Mouse (Mus musculus) intestine, embryonic 16.5 days (tissue): ENCODE results near the gene S100a4. TPM values are rescaled to one million over a fixed set of nuclear protein-coding genes. Genes with fewer than 3 reads are reported as not detected.
A peak's percentile ranks its signal among the peaks of the same experiment; 100 is the strongest.

Source experiments
- ATAC-seq: fragments of 200-750 bp; cut with Nextera tagmentation; 2 replicates; pipeline ENCODE4 v1.8.0; 2017; ENCODE audit warnings: moderate TSS enrichment, moderate library complexity
- H3K27ac ChIP-seq: fragments of 300-500 bp; sonication (generic); 2 replicates; pipeline ENCODE4 v1.5.1; 2014; ENCODE audit warnings: mild to moderate bottlenecking, low read length
- H3K27me3 ChIP-seq: fragments of 300-500 bp; sonication (generic); replicated peaks from 2 replicates; pipeline ENCODE4 v1.6.1; 2014; ENCODE audit warnings: low read length, control low read depth, mixed read lengths; ENCODE audit not compliant: control insufficient read depth, insufficient read depth
- H3K36me3 ChIP-seq: fragments of 300-500 bp; sonication (generic); 2 replicates; pipeline ENCODE4 v1.6.1; 2014; ENCODE audit warnings: low read length, control low read depth; ENCODE audit not compliant: control insufficient read depth, insufficient read depth
- H3K4me1 ChIP-seq: fragments of 300-500 bp; sonication (generic); 2 replicates; pipeline ENCODE4 v1.6.1; 2014; ENCODE audit warnings: low read length, control low read depth, mixed read lengths; ENCODE audit not compliant: control insufficient read depth, insufficient read depth
- H3K4me2 ChIP-seq: fragments of 300-500 bp; sonication (generic); 2 replicates; pipeline ENCODE4 v1.6.1; 2014; ENCODE audit warnings: low read depth, low read length, control low read depth
- H3K4me3 ChIP-seq: fragments of 300-500 bp; sonication (generic); 2 replicates; pipeline ENCODE4 v1.5.1; 2014; ENCODE audit warnings: mild to moderate bottlenecking, low read length
- H3K9ac ChIP-seq: fragments of 300-500 bp; sonication (generic); 2 replicates; pipeline ENCODE4 v1.6.1; 2014; ENCODE audit warnings: low read depth, low read length
- H3K9me3 ChIP-seq: fragments of 300-500 bp; sonication (generic); 2 replicates; pipeline ENCODE4 v1.6.1; 2016; ENCODE audit warnings: low read length, control low read depth; ENCODE audit not compliant: control insufficient read depth
- WGBS: fragments of 180-500 bp; shearing (Covaris S2); extraction: QIAGEN DNeasy Blood & Tissue Kit; methylation state at CpG from one replicate; pipeline ENCODE4 v1.1.7; 2014; 5-methylcytosine and 5-hydroxymethylcytosine counted together
- polyA plus RNA-seq: library from polyadenylated mRNA; unstranded; fragments of >200 nt; fragmentation: Nextera tagmentation; extraction: Ambion mirVana; gene quantifications from 2 replicates; pipeline ENCODE4 v1.2.1, GENCODE M21; 2015

Gene S100a4
- polyA plus RNA-seq, 1 experiment from 2014 or later: 4.0 TPM

DNA sequence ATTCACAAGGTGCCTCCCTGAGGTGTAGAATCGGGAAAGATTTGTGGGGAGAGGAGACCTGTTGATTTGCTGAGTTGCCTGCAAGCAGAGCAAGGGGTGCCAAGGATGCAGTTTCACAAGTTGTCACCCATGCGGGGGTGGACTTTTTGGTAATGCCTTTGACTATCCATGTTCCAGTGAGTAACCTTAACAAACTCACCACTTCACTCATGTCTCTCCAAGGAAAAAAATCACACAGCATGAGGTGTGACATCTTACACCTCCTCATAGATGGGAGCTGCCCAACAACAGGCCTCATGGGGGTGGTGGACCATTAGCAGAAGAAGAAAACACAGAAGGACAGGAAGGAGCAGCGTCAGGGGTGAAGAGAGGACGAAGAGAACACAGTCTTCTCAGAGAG, 21.0 kb upstream of the S100a4 start:
- no peaks in the 10 kb centered on the region for H3K9me3 ChIP-seq
- H3K36me3 ChIP-seq: no peaks in the 10 kb centered on the region
- H3K27ac ChIP-seq: no peak overlapping the region
- H3K9ac ChIP-seq: no peak overlapping the region
- no peak overlapping the region for H3K4me3 ChIP-seq
- H3K4me1 ChIP-seq: peaks cover 37% of the 10 kb centered on the region
- 90% methylated on average over 4 of the region's 4 CpGs for WGBS
- no peak for ATAC-seq
- H3K27me3 ChIP-seq: no peaks in the 10 kb centered on the region
- no peak overlapping the region for H3K4me2 ChIP-seq

GRCm38 (mm10) chr3:90583893-90584292, 19.7 kb upstream of the S100a4 start:
- no peak overlapping the region for H3K9ac ChIP-seq
- H3K27ac ChIP-seq: peak overlapping the region; percentile 20
- H3K4me3 ChIP-seq: no peak overlapping the region
- H3K4me1 ChIP-seq: peaks cover 41% of the 10 kb centered on the region
- H3K27me3 ChIP-seq: no peaks in the 10 kb centered on the region
- H3K4me2 ChIP-seq: no peak overlapping the region
- no peaks in the 10 kb centered on the region for H3K9me3 ChIP-seq
- H3K36me3 ChIP-seq: no peaks in the 10 kb centered on the region
- WGBS: 36% methylated on average over 3 of the region's 3 CpGs
- peak; percentile 19; the same call in 1 of the 2 replicates for ATAC-seq

GRCm38 (mm10) chr3:90585595-90585994, 18.0 kb upstream of the S100a4 start:
- Histone ChIP-seq H3K36me3 (no peaks in the 10 kb centered on the region), H3K27ac (peak overlapping the region; percentile 37; the same call in 1 of the 2 replicates), H3K9me3 (no peaks in the 10 kb centered on the region), H3K4me3 (no peak overlapping the region), H3K9ac (no peak overlapping the region), H3K4me1 (peaks cover 41% of the 10 kb centered on the region), H3K4me2 (no peak overlapping the region), H3K27me3 (no peaks in the 10 kb centered on the region)
- 21% methylated on average over 5 of the region's 5 CpGs for WGBS
- ATAC-seq: peak; percentile 54

GRCm38 (mm10) chr3:90586016-90586643, 17.4 kb upstream of the S100a4 start:
- WGBS: 83% methylated on average over 15 of the region's 15 CpGs
- no peaks in the 10 kb centered on the region for H3K27me3 ChIP-seq
- no peaks in the 10 kb centered on the region for H3K36me3 ChIP-seq
- H3K4me3 ChIP-seq: no peak overlapping the region
- no peak overlapping the region for H3K4me2 ChIP-seq
- H3K4me1 ChIP-seq: peaks cover 41% of the 10 kb centered on the region
- peak overlapping the region; percentile 88 for H3K27ac ChIP-seq
- H3K9me3 ChIP-seq: no peaks in the 10 kb centered on the region
- H3K9ac ChIP-seq: no peak overlapping the region
- no peak for ATAC-seq

DNA sequence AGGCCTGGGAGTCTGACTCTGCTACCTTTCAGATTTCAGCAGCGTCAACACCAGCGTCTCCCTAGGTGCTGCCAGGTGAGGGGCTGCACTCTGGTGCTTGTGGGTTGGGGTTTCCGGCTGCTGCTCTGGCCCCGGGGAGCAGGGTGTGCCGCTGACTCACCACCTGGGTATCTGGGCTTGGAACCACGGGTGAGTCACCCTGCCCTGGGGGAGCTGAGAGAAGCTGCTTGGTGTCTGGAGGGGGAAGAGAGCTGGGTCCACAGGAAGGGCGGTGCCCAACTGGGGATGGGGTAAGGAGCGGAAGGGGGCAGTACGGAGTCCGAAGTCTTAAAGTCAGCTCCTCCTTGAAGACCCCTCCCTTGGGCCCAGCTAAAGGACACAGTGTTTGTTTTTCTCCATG, 16.7 kb upstream of the S100a4 start:
- Histone ChIP-seq H3K36me3 (no peaks in the 10 kb centered on the region), H3K27ac (peak overlapping the region; percentile 88), H3K27me3 (no peaks in the 10 kb centered on the region), H3K4me3 (no peak overlapping the region), H3K4me1 (peaks cover 41% of the 10 kb centered on the region), H3K9me3 (no peaks in the 10 kb centered on the region), H3K4me2 (no peak overlapping the region), H3K9ac (no peak overlapping the region)
- peak; percentile 90 for ATAC-seq
- WGBS: 36% methylated on average over 10 of the region's 10 CpGs

DNA sequence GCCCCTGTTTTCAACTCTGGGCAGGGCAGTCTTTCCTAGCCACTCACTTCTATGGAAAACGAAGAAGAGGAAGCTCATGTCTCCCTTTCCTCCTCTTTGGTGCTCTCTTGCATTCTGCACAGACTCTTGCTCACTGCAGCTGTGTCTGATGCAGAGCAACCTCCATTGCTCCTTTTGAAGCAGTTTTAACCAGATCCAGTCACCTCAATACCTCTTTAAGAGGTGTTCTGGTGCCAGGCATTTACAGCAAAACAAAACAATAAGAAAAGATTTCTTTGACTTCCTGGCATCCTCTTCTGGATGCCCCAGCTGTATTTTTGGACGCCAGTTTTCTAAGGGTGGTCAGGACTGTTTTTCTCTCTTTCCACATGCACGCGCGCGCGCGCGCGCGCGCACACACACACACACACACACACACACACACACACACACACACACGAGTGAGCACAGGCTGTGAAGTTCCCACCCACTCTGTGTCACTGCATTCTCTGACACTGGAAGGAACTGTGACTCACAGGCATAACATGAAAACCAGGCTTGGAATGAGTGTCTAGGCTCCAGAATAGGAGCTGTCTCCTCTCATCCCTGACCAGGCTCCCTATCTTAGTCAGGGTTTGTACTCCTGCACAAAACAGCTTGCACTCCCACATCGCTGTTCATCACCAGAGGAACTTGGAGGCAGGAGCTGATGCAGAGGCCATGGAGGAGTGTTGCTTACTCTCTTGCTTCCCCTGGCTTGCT, 16.0 kb upstream of the S100a4 start:
- peaks cover 41% of the 10 kb centered on the region for H3K4me1 ChIP-seq
- peak overlapping the region; percentile 88 for H3K27ac ChIP-seq
- no peak; the same call in 1 of the 2 replicates for ATAC-seq
- no peak overlapping the region for H3K4me2 ChIP-seq
- no peaks in the 10 kb centered on the region for H3K9me3 ChIP-seq
- no peaks in the 10 kb centered on the region for H3K36me3 ChIP-seq
- 82% methylated on average over 14 of the region's 14 CpGs for WGBS
- H3K9ac ChIP-seq: no peak overlapping the region
- no peak overlapping the region for H3K4me3 ChIP-seq
- no peaks in the 10 kb centered on the region for H3K27me3 ChIP-seq

DNA sequence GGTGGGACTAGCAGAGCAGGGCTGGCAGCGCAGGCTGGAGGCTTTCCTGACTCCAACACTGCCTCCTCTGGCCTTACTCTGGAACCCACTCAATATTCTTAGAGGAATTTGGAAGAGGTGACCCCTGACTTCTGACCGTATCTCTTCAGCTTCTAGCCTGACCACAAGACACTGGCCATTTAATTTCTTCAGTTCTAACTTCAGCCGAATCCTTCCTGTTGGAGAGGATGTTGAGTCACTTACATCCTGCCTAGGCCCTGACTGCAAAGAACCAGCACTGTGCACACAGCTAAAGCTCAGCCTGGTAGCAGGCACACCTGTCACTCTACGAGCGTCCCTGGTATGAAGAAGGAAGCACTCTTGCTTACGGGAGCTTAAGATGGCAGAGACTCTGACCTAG, 14.2 kb upstream of the S100a4 start:
- H3K27ac ChIP-seq: no peak overlapping the region
- no peaks in the 10 kb centered on the region for H3K36me3 ChIP-seq
- no peak overlapping the region for H3K9ac ChIP-seq
- peaks cover 29% of the 10 kb centered on the region for H3K4me1 ChIP-seq
- no peak overlapping the region for H3K4me3 ChIP-seq
- H3K27me3 ChIP-seq: no peaks in the 10 kb centered on the region
- H3K9me3 ChIP-seq: no peaks in the 10 kb centered on the region
- WGBS: 77% methylated on average over 6 of the region's 6 CpGs
- no peak for ATAC-seq
- H3K4me2 ChIP-seq: no peak overlapping the region

- no peak within 1 kb of the TSS for H3K4me2 ChIP-seq
- no peaks in the 10 kb centered on the region for H3K9me3 ChIP-seq
- WGBS: 87% methylated on average over 8 of the region's 8 CpGs
- H3K27ac ChIP-seq: no peak within 1 kb of the TSS
- H3K27me3 ChIP-seq: no peaks in the 10 kb centered on the region
- ATAC-seq: no peak
- no peak within 1 kb of the TSS for H3K9ac ChIP-seq
- H3K4me3 ChIP-seq: no peak within 1 kb of the TSS
- H3K4me1 ChIP-seq: peaks cover 25% of the 10 kb centered on the region
- no peaks in the 10 kb centered on the region for H3K36me3 ChIP-seq
Observed at GRCm38 (mm10) chr3:90589947-90590346, 13.6 kb upstream of the S100a4 start, which contains the start of gene S100a2. Gene S100a2 (plus strand): TSS chr3:90590247.

DNA sequence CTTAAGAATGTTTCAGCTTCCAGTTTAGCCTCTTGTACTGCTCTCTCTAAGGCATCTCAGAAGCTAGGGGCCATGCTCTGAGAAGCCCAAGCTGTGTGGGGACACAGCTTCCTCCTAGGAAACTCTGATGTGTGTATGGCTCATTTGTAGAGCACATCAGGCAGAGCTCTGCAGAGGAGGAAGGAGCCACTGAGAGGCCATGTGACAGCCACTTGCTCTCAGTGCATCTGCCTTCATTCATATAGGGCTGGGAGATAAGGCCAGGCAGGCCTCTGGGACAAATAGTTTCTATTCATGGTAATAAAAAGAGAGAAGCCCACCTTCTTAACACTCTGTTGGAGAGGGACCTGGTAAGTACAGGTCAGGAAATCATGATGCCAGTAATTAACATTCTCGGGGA, 9.1 kb upstream of the S100a4 start:
- H3K4me1 ChIP-seq: no peaks in the 10 kb centered on the region
- no peaks in the 10 kb centered on the region for H3K9me3 ChIP-seq
- H3K27ac ChIP-seq: no peak overlapping the region
- no peaks in the 10 kb centered on the region for H3K27me3 ChIP-seq
- WGBS: 72% methylated on average over 1 of the region's 1 CpGs
- H3K36me3 ChIP-seq: no peaks in the 10 kb centered on the region
- no peak overlapping the region for H3K4me2 ChIP-seq
- H3K4me3 ChIP-seq: no peak overlapping the region
- ATAC-seq: no peak
- H3K9ac ChIP-seq: no peak overlapping the region
